Mouse (Mus musculus) liver, embryonic 13.5 days (tissue): Measurements from ENCODE around the gene Plcb1. TPM values are rescaled to one million over a fixed set of nuclear protein-coding genes. Genes with fewer than 3 reads are reported as not detected.

ENCODE experiments used
- ATAC-seq: fragments of 200-750 bp; cut with Nextera tagmentation; 2 replicates; pipeline ENCODE4 v1.8.0; 2017; ENCODE audit warnings: low read depth, mild to moderate bottlenecking, moderate number of reproducible peaks, moderate library complexity
- DNase-seq: peaks from one replicate; pipeline ENCODE4 v3.0.0; 2022
- H3K27ac ChIP-seq: fragments of 300-500 bp; sonication (generic); 2 replicates; pipeline ENCODE4 v1.5.1; 2015; ENCODE audit warnings: moderate library complexity, mild to moderate bottlenecking, inconsistent platforms
- H3K27me3 ChIP-seq: fragments of 300-500 bp; sonication (generic); 2 replicates; pipeline ENCODE4 v1.6.1; 2015; ENCODE audit warnings: mild to moderate bottlenecking, inconsistent platforms
- H3K36me3 ChIP-seq: fragments of 300-500 bp; sonication (generic); 2 replicates; pipeline ENCODE4 v1.6.1; 2015; ENCODE audit warnings: mild to moderate bottlenecking, inconsistent platforms
- H3K4me1 ChIP-seq: fragments of 300-500 bp; sonication (generic); replicated peaks from 2 replicates; pipeline ENCODE4 v1.6.1; 2015; ENCODE audit warnings: inconsistent platforms
- H3K4me2 ChIP-seq: fragments of 300-500 bp; sonication (generic); 2 replicates; pipeline ENCODE4 v1.6.1; 2015; ENCODE audit warnings: inconsistent platforms, mild to moderate bottlenecking, moderate library complexity
- H3K4me3 ChIP-seq: fragments of 300-500 bp; sonication (generic); replicated peaks from 2 replicates; pipeline ENCODE4 v1.5.1; 2015; ENCODE audit warnings: mild to moderate bottlenecking, inconsistent platforms
- H3K9ac ChIP-seq: fragments of 300-500 bp; sonication (generic); 2 replicates; pipeline ENCODE4 v1.6.1; 2015; ENCODE audit warnings: mild to moderate bottlenecking, inconsistent platforms
- H3K9me3 ChIP-seq: fragments of 300-500 bp; sonication (generic); replicated peaks from 2 replicates; pipeline ENCODE4 v1.6.1; 2016; ENCODE audit warnings: inconsistent platforms
- whole genome bisulfite sequencing: fragments of 180-500 bp; shearing (Covaris S2); methylation state at CpG from one replicate; pipeline ENCODE4 v1.1.7; 2015; ENCODE audit not compliant: insufficient replicate concordance; 5-methylcytosine and 5-hydroxymethylcytosine counted together
- polyA plus RNA-seq: library from polyadenylated mRNA; unstranded; fragments of >200 nt; fragmentation: Nextera tagmentation; extraction: Ambion mirVana; gene quantifications from 2 replicates; pipeline ENCODE4 v1.2.1, GENCODE M21; 2015

Gene Plcb1
- polyA plus RNA-seq, 1 experiment from 2014 or later, result 2.4 TPM

DNA sequence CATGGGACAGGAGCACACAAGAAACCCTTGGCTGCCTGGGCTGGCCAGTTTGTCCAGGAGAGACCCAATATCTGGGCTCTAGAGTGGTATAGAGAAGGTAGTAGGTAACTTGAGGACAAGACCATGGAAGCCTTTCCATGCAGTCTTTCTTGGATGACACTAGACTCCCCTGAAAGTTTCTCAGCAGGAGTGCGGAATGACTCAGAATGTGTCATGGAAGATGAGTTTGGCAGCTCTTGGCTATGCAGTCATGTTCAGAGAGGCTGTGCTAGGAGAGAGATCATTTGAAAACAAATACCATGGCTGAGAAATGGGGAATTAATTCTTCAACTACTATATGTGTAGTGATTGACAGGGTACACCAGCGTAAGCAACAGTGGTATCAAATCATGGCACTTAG is 372.1 kb downstream of the Plcb1 start:
- Histone ChIP-seq H3K9me3 (no peaks in the 10 kb centered on the region), H3K4me3 (no peak overlapping the region), H3K9ac (no peak overlapping the region), H3K4me2 (no peak overlapping the region), H3K4me1 (0 out of 2 replicates have a peak, but pooled peaks cover 4% of the 10 kb centered on the region), H3K27me3 (no peaks in the 10 kb centered on the region), H3K36me3 (no peaks in the 10 kb centered on the region), H3K27ac (no peak overlapping the region)
- DNase-seq (no peak), ATAC-seq (no peak)
- WGBS, result 77% methylated on average over 2 of the region's 2 CpGs

GRCm38 (mm10) chr2:135161673-135162072 is 375.8 kb downstream of the Plcb1 start:
- H3K4me3 ChIP-seq, result no peak overlapping the region
- DNase-seq (no peak), ATAC-seq (peak; percentile 79)
- no peak overlapping the region for H3K27ac ChIP-seq
- no peak overlapping the region for H3K9ac ChIP-seq
- 60% methylated on average over 4 of the region's 4 CpGs for WGBS
- H3K27me3 ChIP-seq, result no peaks in the 10 kb centered on the region
- no peak overlapping the region for H3K4me2 ChIP-seq
- H3K36me3 ChIP-seq, result no peaks in the 10 kb centered on the region
- no peaks in the 10 kb centered on the region for H3K9me3 ChIP-seq
- 0 out of 2 replicates have a peak, but pooled peaks cover 4% of the 10 kb centered on the region for H3K4me1 ChIP-seq

DNA sequence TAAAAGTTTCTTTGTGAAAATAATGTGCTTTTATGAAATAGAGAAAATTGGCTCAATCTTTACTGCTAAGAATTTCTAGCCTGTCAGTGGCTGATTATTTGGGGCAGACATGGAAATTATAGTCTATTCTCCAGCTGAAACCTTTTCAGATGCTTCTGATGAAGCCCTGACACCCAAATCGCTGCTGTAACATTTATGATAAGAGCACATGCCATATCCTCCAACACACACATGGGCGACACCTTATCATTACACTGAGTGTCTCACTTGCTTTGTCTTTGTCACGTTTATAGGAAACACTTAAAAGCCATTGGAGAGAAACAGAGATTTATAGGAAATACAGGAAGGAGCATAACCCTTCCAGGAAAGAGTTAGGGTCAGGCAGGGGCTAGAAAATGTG is 379.6 kb downstream of the Plcb1 start:
- Histone ChIP-seq H3K27ac (no peak overlapping the region), H3K9ac (no peak overlapping the region), H3K4me1 (0 out of 2 replicates have a peak, but pooled peaks cover 4% of the 10 kb centered on the region), H3K27me3 (no peaks in the 10 kb centered on the region), H3K4me3 (no peak overlapping the region), H3K36me3 (no peaks in the 10 kb centered on the region), H3K9me3 (no peaks in the 10 kb centered on the region), H3K4me2 (no peak overlapping the region)
- DNase-seq (no peak), ATAC-seq (no peak)
- WGBS, result 26% methylated on average over 3 of the region's 3 CpGs

- Histone ChIP-seq H3K4me3 (no peak overlapping the region), H3K36me3 (no peaks in the 10 kb centered on the region), H3K9me3 (no peaks in the 10 kb centered on the region), H3K27me3 (no peaks in the 10 kb centered on the region), H3K4me1 (no peaks in the 10 kb centered on the region), H3K27ac (no peak overlapping the region), H3K9ac (no peak overlapping the region), H3K4me2 (no peak overlapping the region)
- ATAC-seq, result no peak
- WGBS, result 53% methylated on average over 4 of the region's 4 CpGs
- no peak for DNase-seq
These were observed 389.7 kb downstream of the Plcb1 start for GRCm38 (mm10) chr2:135175544-135175943.

GRCm38 (mm10) chr2:135187659-135188058 is 401.8 kb downstream of the Plcb1 start:
- 56% methylated on average over 6 of the region's 6 CpGs for WGBS
- Histone ChIP-seq H3K36me3 (no peaks in the 10 kb centered on the region), H3K4me2 (no peak overlapping the region), H3K9ac (no peak overlapping the region), H3K27me3 (no peaks in the 10 kb centered on the region), H3K9me3 (no peaks in the 10 kb centered on the region), H3K4me3 (no peak overlapping the region), H3K4me1 (no peaks in the 10 kb centered on the region), H3K27ac (no peak overlapping the region)
- ATAC-seq, result no peak
- DNase-seq, result no peak

DNA sequence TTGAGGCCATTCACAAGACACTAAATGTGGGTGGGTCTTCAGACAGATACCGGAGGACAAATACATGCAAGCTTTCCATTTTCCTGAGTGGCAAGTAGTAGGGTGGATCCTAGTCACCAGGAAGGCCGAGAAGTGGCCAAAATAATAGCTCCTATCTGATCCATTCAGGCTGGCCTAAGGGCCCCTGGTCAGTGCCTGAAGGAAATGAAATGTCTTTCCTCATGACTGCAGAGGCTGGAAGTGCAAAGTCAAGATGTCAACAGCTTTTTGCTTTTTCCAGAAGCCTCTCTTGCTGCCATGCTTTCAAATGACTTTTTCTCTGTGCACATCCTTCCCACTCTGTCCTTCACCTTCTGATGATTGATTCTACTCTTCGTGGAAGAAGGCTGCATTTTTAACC is 415.0 kb downstream of the Plcb1 start:
- no peak for DNase-seq
- Histone ChIP-seq H3K4me3 (no peak overlapping the region), H3K27ac (no peak overlapping the region), H3K36me3 (no peaks in the 10 kb centered on the region), H3K4me1 (no peaks in the 10 kb centered on the region), H3K27me3 (no peaks in the 10 kb centered on the region), H3K9ac (no peak overlapping the region), H3K9me3 (no peaks in the 10 kb centered on the region), H3K4me2 (no peak overlapping the region)
- no peak for ATAC-seq
- 55% methylated on average over 3 of the region's 3 CpGs for WGBS

DNA sequence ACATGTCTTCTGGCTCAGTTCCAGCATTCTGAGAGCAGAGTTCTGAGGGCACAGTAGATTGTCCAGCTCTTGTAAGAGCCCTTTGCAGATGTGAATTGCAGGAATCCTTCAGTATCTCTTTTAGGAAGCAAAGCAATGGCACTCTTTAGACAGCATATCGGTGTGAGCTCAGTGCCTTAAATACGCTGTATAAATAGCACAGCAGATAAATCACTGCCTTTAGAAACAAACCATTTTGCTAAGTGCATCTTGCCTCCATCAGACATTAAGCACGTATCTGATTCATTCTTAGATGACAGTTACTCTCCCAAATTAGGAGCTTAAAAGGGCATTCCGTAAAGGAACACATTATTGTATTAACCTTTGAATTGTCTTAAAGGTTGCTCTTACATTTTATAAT is 416.5 kb downstream of the Plcb1 start:
- no peak overlapping the region for H3K9ac ChIP-seq
- no peaks in the 10 kb centered on the region for H3K4me1 ChIP-seq
- no peaks in the 10 kb centered on the region for H3K36me3 ChIP-seq
- H3K27me3 ChIP-seq, result no peaks in the 10 kb centered on the region
- ATAC-seq, result no peak
- no peak overlapping the region for H3K4me2 ChIP-seq
- DNase-seq, result no peak
- no peak overlapping the region for H3K27ac ChIP-seq
- 68% methylated on average over 4 of the region's 4 CpGs for WGBS
- H3K9me3 ChIP-seq, result no peaks in the 10 kb centered on the region
- no peak overlapping the region for H3K4me3 ChIP-seq

DNA sequence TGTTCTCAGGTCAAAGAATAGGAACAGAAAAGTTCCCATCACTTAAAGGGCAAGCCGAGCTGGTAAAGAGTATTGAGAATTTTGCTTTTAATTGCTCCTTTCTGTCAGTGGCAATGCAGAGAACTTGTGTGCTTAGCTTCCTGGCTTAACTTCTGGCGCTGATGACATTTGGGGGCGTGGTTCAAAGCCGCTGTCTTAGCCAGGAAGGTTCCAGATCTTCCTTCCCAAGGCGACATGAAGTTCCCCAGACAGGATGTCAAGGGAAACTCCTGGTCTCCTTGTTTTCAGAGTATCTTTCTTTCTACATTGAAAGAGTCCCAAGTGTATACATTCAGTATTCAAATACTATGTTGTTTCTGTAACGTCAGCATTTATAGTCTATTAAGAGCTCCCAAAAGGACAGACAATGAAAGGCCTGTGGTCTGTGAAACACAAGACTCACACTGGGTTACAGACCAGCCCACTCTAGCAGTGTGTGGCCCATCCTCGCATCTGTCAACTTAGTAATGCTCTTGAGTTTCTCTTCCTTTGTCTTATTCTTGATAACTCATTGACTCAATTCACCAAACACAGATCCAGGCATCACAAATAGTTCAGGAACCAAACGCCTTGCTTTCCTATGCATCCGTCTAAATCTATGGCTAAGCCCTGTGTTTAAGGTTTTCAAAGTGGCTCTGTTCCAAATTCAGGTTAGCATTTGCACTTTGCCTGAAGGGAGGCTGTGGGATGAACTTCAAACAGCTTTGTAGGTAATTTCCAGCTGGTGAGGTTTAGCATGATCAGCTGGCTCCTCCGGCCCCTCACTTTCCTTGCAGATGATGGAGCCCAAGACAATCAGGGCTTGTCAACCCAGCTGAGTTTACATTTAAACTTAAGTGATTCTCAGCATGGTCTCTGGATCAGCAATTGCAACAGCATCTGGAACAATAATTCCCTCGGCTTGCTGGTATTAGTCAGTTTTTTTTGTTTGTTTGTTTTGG is 418.6 kb downstream of the Plcb1 start:
- Histone ChIP-seq H3K27me3 (no peaks in the 10 kb centered on the region), H3K36me3 (no peaks in the 10 kb centered on the region), H3K9me3 (no peaks in the 10 kb centered on the region), H3K4me1 (no peaks in the 10 kb centered on the region), H3K9ac (no peak overlapping the region), H3K4me3 (no peak overlapping the region), H3K27ac (no peak overlapping the region), H3K4me2 (no peak overlapping the region)
- 69% methylated on average over 11 of the region's 11 CpGs for WGBS
- ATAC-seq (no peak), DNase-seq (no peak)

DNA sequence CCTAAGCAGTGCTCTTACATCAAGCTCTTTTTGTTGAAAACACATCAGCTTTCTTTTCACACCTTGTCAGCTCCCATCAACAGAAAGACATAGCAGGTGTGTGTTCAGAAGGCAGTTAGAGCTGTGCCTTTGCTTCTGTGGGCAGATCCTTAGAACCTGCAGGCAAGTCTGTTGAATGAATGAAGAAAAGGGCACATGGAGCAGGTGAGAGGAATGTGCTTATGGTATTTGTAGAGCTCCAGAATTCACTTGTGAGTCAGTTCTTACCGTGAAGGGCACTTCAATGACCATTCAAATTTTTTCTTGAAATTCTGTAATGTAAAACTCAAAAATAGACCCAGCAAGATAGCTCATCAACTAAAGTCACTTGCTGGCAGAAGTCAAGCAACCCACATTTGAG is 423.0 kb downstream of the Plcb1 start:
- DNase-seq (no peak), ATAC-seq (no peak)
- WGBS, result 86% methylated on average over 1 of the region's 1 CpGs
- Histone ChIP-seq H3K27ac (no peak overlapping the region), H3K4me2 (no peak overlapping the region), H3K9ac (no peak overlapping the region), H3K36me3 (no peaks in the 10 kb centered on the region), H3K4me1 (no peaks in the 10 kb centered on the region), H3K4me3 (no peak overlapping the region), H3K27me3 (no peaks in the 10 kb centered on the region), H3K9me3 (no peaks in the 10 kb centered on the region)

- no peak for DNase-seq
- no peaks in the 10 kb centered on the region for H3K36me3 ChIP-seq
- no peak overlapping the region for H3K4me2 ChIP-seq
- H3K27me3 ChIP-seq, result no peaks in the 10 kb centered on the region
- ATAC-seq, result no peak
- no peaks in the 10 kb centered on the region for H3K4me1 ChIP-seq
- WGBS, result 34% methylated on average over 4 of the region's 4 CpGs
- no peak overlapping the region for H3K9ac ChIP-seq
- no peak overlapping the region for H3K27ac ChIP-seq
- H3K9me3 ChIP-seq, result no peaks in the 10 kb centered on the region
- no peak overlapping the region for H3K4me3 ChIP-seq
These were observed 429.0 kb downstream of the Plcb1 start for GRCm38 (mm10) chr2:135214746-135215448.

GRCm38 (mm10) chr2:135219406-135219805 is 433.5 kb downstream of the Plcb1 start:
- ATAC-seq, result no peak
- no peak overlapping the region for H3K4me3 ChIP-seq
- no peaks in the 10 kb centered on the region for H3K9me3 ChIP-seq
- no peak overlapping the region for H3K27ac ChIP-seq
- no peak for DNase-seq
- 71% methylated on average over 3 of the region's 3 CpGs for WGBS
- no peak overlapping the region for H3K9ac ChIP-seq
- no peak overlapping the region for H3K4me2 ChIP-seq
- H3K4me1 ChIP-seq, result no peaks in the 10 kb centered on the region
- H3K36me3 ChIP-seq, result no peaks in the 10 kb centered on the region
- H3K27me3 ChIP-seq, result no peaks in the 10 kb centered on the region
